In the genomic region with DNA sequence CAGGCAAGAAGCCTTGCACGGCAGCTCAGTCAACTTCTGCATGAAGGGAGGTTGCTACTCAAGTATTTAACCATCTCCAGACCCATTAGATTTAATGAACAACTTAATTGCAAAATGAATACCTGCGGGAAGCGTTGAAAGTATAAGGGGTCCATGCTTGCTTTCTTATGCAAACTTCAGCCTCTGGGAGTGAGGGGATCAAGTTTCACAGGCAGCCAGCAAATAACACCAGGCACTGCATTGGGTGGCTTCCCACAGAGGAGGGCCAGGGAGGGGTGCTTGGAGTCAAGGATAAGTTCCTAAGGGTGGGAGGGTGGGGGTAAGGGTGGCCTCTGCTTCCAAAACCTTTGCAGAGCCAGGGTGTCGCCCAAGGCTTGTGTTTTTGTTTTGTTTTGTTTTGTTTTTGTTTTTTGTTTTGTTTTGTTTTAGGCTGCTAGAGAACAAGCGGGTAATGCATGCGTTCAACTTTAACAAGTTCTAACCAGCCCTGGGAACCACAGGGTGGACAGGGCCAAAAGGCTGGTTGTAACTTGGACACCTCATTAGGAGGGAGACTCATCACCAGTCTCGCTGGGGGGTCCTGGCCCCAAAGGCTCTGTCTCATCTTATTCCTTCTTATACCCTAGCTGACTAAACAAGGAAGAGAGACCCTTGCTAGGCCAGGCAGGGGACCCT, we compare ENCODE assay signal across 10 mouse cellular contexts. TPM values are rescaled to one million over a fixed set of nuclear protein-coding genes. Genes with fewer than 3 reads are reported as not detected.
DNase-seq lines count a peak whose midpoint lies in the region; ATAC-seq and TF ChIP-seq lines count a peak whose summit lies in the region.
"Had no signal": no experiment of that assay in that cellular context is flagged by ENCODE, and none has a peak within 500 bp of the region (broad histone marks: within the 10 kb centered on the region; RNA-seq: fewer than 3 reads in every experiment).

No protein-coding gene starts in this region.

- H3K4me3 ChIP-seq in gastrocnemius, adult 2 months: no peak overlapping the region
- no peak overlapping the region for H3K4me3 ChIP-seq in lung, embryonic 16.5 days (ENCODE audit: low read length)
- no peak overlapping the region for H3K4me3 ChIP-seq in hindbrain, embryonic 12.5 days
- H3K4me3 ChIP-seq in neural tube, embryonic 13.5 days: no peak overlapping the region
- H3K4me3 ChIP-seq: layer of hippocampus, adult 2 months had no signal

- intact Hi-C loops in gastrocnemius, adult 2 months (cut with DNase I): no loop called here

- peak overlapping the region; percentile 42; the same call in 1 of the 2 replicates for H3K9ac ChIP-seq in lung, embryonic 16.5 days (ENCODE audit: low read length)
- no peak overlapping the region for H3K9ac ChIP-seq in hindbrain, embryonic 12.5 days
- peak overlapping the region; percentile 35; the same call in 1 of the 2 replicates for H3K9ac ChIP-seq in neural tube, embryonic 13.5 days

- no peak overlapping the region for H3K4me2 ChIP-seq in lung, embryonic 16.5 days (ENCODE audit: low read depth, low read length)
- H3K4me2 ChIP-seq in hindbrain, embryonic 12.5 days (replicated peaks): peak overlapping the region; percentile 29
- H3K4me2 ChIP-seq in neural tube, embryonic 13.5 days: 0 out of 2 replicates have a peak overlapping the region, but pooled peaks have one; percentile 18

- TF ChIP-seq CTCF in gastrocnemius, adult 2 months (IDR thresholded peaks at IDR 0.05): no peak

- H3K27me3 ChIP-seq in lung, embryonic 16.5 days (ENCODE audit: control insufficient read depth, insufficient read depth, low read depth, low read length): no peaks in the 10 kb centered on the region
- H3K27me3 ChIP-seq in hindbrain, embryonic 12.5 days: no peaks in the 10 kb centered on the region
- no peaks in the 10 kb centered on the region for H3K27me3 ChIP-seq in neural tube, embryonic 13.5 days

- DNase-seq in gastrocnemius, adult 2 months: peak; percentile 35
- DNase-seq in gastrocnemius, postnatal 25 days: no peak
- DNase-seq in lung, postnatal 25 days (ENCODE audit: low spot score): no peak
- DNase-seq in urinary bladder, adult 2 months (ENCODE audit: low spot score): no peak
- DNase-seq in adrenal gland, postnatal 36 days: no peak

- no peaks in the 10 kb centered on the region for H3K9me3 ChIP-seq in lung, embryonic 16.5 days (ENCODE audit: control insufficient read depth, low read length)
- no peaks in the 10 kb centered on the region for H3K9me3 ChIP-seq in hindbrain, embryonic 12.5 days (replicated peaks)
- H3K9me3 ChIP-seq in neural tube, embryonic 13.5 days: no peaks in the 10 kb centered on the region

- no peak overlapping the region for H3K27ac ChIP-seq in gastrocnemius, adult 2 months
- peak overlapping the region; percentile 72 for H3K27ac ChIP-seq in lung, embryonic 16.5 days (ENCODE audit: low read length)
- H3K27ac ChIP-seq in hindbrain, embryonic 12.5 days: peak overlapping the region; percentile 52
- no peak overlapping the region; the same call in 1 of the 2 replicates for H3K27ac ChIP-seq in neural tube, embryonic 13.5 days (replicated peaks)
- H3K27ac ChIP-seq: layer of hippocampus, adult 2 months had no signal

- H3K36me3 ChIP-seq in lung, embryonic 16.5 days (ENCODE audit: control insufficient read depth, insufficient read depth, low read length): no peaks in the 10 kb centered on the region
- H3K36me3 ChIP-seq in hindbrain, embryonic 12.5 days: no peaks in the 10 kb centered on the region
- H3K36me3 ChIP-seq in neural tube, embryonic 13.5 days: no peaks in the 10 kb centered on the region

- peaks cover 39% of the 10 kb centered on the region for H3K4me1 ChIP-seq in lung, embryonic 16.5 days (replicated peaks; ENCODE audit: control insufficient read depth, insufficient read depth, low read length)
- H3K4me1 ChIP-seq in hindbrain, embryonic 12.5 days: peaks cover 41% of the 10 kb centered on the region
- peaks cover 41% of the 10 kb centered on the region for H3K4me1 ChIP-seq in neural tube, embryonic 13.5 days (replicated peaks)

- WGBS in lung, embryonic 16.5 days: 24% methylated on average over 7 of the region's 7 CpGs
- 15% methylated on average over 7 of the region's 7 CpGs for WGBS in hindbrain, embryonic 12.5 days
- WGBS in neural tube, embryonic 13.5 days: 15% methylated on average over 7 of the region's 7 CpGs

- peak; percentile 61 for ATAC-seq in lung, embryonic 16.5 days (ENCODE audit: low read depth)
- ATAC-seq in hindbrain, embryonic 12.5 days (ENCODE audit: low FRiP score): peak; percentile 34; the same call in 1 of the 2 replicates
- no peak; the same call in 1 of the 2 replicates for ATAC-seq in neural tube, embryonic 13.5 days (ENCODE audit: low read depth)

RNA-seq across cellular contexts. Expression of a gene that starts 20.1 kb away (rescaled TPM):
- total RNA-seq in gastrocnemius, adult 2 months (2021): not detected
- under 1 TPM in 1 of 2 experiments, not detected in 1; 0.18 TPM for total RNA-seq in gastrocnemius, postnatal 25 days (2021)
- polyA plus RNA-seq in lung, embryonic 16.5 days (2015; fragmentation: Nextera tagmentation; extraction: Ambion mirVana): 0.40 and 0.58 TPM in 2 replicates
- 0.63 and 0.93 TPM in 2 replicates for polyA plus RNA-seq in hindbrain, embryonic 12.5 days (2016; fragmentation: Nextera tagmentation; extraction: Ambion mirVana)
- 0.48 and 0.71 TPM in 2 replicates for polyA plus RNA-seq in neural tube, embryonic 13.5 days (2015; fragmentation: Nextera tagmentation; extraction: Ambion mirVana)
- polyA plus RNA-seq in urinary bladder, adult 2 months (2012; rRNA removed): 0.10 and 0.23 TPM in 2 replicates
- under 1 TPM in 1 of 2 experiments, not detected in 1; 0.20 TPM for total RNA-seq in adrenal gland, postnatal 36 days (2021)
- total RNA-seq: granulocyte monocyte progenitor cell, adult 5-6 weeks had no signal

RNA-seq across cellular contexts. Expression of a gene that starts 49.5 kb away (rescaled TPM):
- total RNA-seq in gastrocnemius, adult 2 months (2021): under 1 TPM in 1 of 2 experiments, not detected in 1; 0.08 TPM
- under 1 TPM in 1 of 2 experiments, not detected in 1; 0.05 TPM for total RNA-seq in gastrocnemius, postnatal 25 days (2021)
- polyA plus RNA-seq in lung, embryonic 16.5 days (2015; fragmentation: Nextera tagmentation; extraction: Ambion mirVana): 0.04 and 0.14 TPM in 2 replicates
- polyA plus RNA-seq in hindbrain, embryonic 12.5 days (2016; fragmentation: Nextera tagmentation; extraction: Ambion mirVana): 2.0 and 2.3 TPM in 2 replicates
- 4.9 and 5.6 TPM in 2 replicates for polyA plus RNA-seq in neural tube, embryonic 13.5 days (2015; fragmentation: Nextera tagmentation; extraction: Ambion mirVana)
- 0.07 and 0.09 TPM in 2 replicates for polyA plus RNA-seq in urinary bladder, adult 2 months (2012; rRNA removed)
- total RNA-seq in adrenal gland, postnatal 36 days (2021): under 1 TPM; 0.13 to 0.23 TPM
- total RNA-seq: granulocyte monocyte progenitor cell, adult 5-6 weeks had no signal

Comparison
In these comparisons a context has a peak if more than half of its experiments do, and no peak if none do; other contexts are left out.
1. H3K27ac ChIP-seq: peak in lung, embryonic 16.5 days (single experiment) and hindbrain, embryonic 12.5 days (single experiment); none in gastrocnemius, adult 2 months (single experiment) and neural tube, embryonic 13.5 days (single experiment).